ENCODE assay signal across 22 mouse cellular contexts in genomic region chr5:117089786-117090185, GRCm38 (mm10). TPM values are rescaled to one million over a fixed set of nuclear protein-coding genes. Genes with fewer than 3 reads are reported as not detected.
DNase-seq lines count a peak whose midpoint lies in the region; ATAC-seq and TF ChIP-seq lines count a peak whose summit lies in the region.
"Had no signal": no experiment of that assay in that cellular context is flagged by ENCODE, and none has a peak within 500 bp of the region (broad histone marks: within the 10 kb centered on the region; RNA-seq: fewer than 3 reads in every experiment).

No protein-coding gene starts in this region.

- H3K27ac ChIP-seq in kidney, postnatal 0 days, result no peak overlapping the region
- H3K27ac ChIP-seq in kidney, adult 2 months (ENCODE audit: insufficient read depth, low read depth, low read length), result no peak overlapping the region
- H3K27ac ChIP-seq: embryonic facial prominence, embryonic 12.5 days; forebrain, embryonic 10.5 days; heart, adult 2 months; hindbrain, embryonic 13.5 days; liver, embryonic 12.5 days; lung, embryonic 15.5 days; midbrain, embryonic 12.5 days had no signal

- peak; percentile 40 for DNase-seq in kidney, postnatal 0 days (ENCODE audit: low spot score)
- no peak for DNase-seq in kidney, adult 2 months
- peak; percentile 33 for DNase-seq in thymus, postnatal 0 days (ENCODE audit: low spot score)
- no peak for DNase-seq in thymus, postnatal 14 days
- DNase-seq in fibroblast of lung, adult 2 months (ENCODE audit: low read depth), result peak; percentile 23
- DNase-seq in gastrocnemius, postnatal 36 days, result no peak
- no peak for DNase-seq in urinary bladder, postnatal 14 days (ENCODE audit: low spot score)
- DNase-seq: adrenal gland, postnatal 10 days; cerebellum, adult 11-12 months; heart, adult 2 months; heart, postnatal 14 days; kidney, adult 18-20 months; kidney, postnatal 4 days; right cerebral cortex, postnatal 25 days; thymus, postnatal 4 days had no signal

- H3K9me3 ChIP-seq in kidney, postnatal 0 days (replicated peaks; ENCODE audit: low read length), result no peaks in the 10 kb centered on the region
- H3K9me3 ChIP-seq: embryonic facial prominence, embryonic 12.5 days; forebrain, embryonic 10.5 days; G1E; hindbrain, embryonic 13.5 days; liver, embryonic 12.5 days; lung, embryonic 15.5 days; midbrain, embryonic 12.5 days had no signal

- H3K27me3 ChIP-seq in kidney, postnatal 0 days (ENCODE audit: insufficient read depth, low read length), result no peaks in the 10 kb centered on the region
- H3K27me3 ChIP-seq in kidney, adult 2 months (replicated peaks; ENCODE audit: control insufficient read depth, insufficient read depth, low read length), result no peaks in the 10 kb centered on the region

- no peak overlapping the region for H3K4me2 ChIP-seq in kidney, postnatal 0 days (ENCODE audit: low read length)
- H3K4me2 ChIP-seq: embryonic facial prominence, embryonic 12.5 days; hindbrain, embryonic 13.5 days; liver, embryonic 12.5 days; lung, embryonic 15.5 days; midbrain, embryonic 12.5 days had no signal

- TF ChIP-seq POLR2A in kidney, adult 2 months (IDR thresholded peaks at IDR 0.05; ENCODE audit: low read depth, low read length), result no peak

- intact Hi-C loops in gastrocnemius, postnatal 36 days (cut with DNase I), result no loop called here

- ATAC-seq in kidney, postnatal 0 days (replicated peaks; ENCODE audit: low FRiP score, low read depth), result no peak
- ATAC-seq: liver, embryonic 12.5 days had no signal

- H3K36me3 ChIP-seq in kidney, postnatal 0 days (ENCODE audit: insufficient read depth, low read length), result peaks cover 25% of the 10 kb centered on the region
- H3K36me3 ChIP-seq in kidney, adult 2 months (ENCODE audit: control insufficient read depth, insufficient read depth, low read length), result peaks cover 2% of the 10 kb centered on the region

- WGBS in kidney, postnatal 0 days, result 29% methylated on average over 5 of the region's 6 CpGs
- 25% methylated on average over 6 of the region's 6 CpGs for WGBS in kidney, adult 2 months

- H3K4me3 ChIP-seq in kidney, postnatal 0 days (replicated peaks; ENCODE audit: low read depth, low read length), result no peak overlapping the region
- no peak overlapping the region for H3K4me3 ChIP-seq in kidney, adult 2 months (ENCODE audit: insufficient read depth, low read depth, low read length)
- H3K4me3 ChIP-seq: embryonic facial prominence, embryonic 12.5 days; forebrain, embryonic 10.5 days; heart, adult 2 months; hindbrain, embryonic 13.5 days; liver, embryonic 12.5 days; lung, embryonic 15.5 days; midbrain, embryonic 12.5 days had no signal

- H3K4me1 ChIP-seq in kidney, postnatal 0 days (replicated peaks; ENCODE audit: insufficient read depth, low read length), result peaks cover 8% of the 10 kb centered on the region; the same call in 1 of the 2 replicates
- H3K4me1 ChIP-seq in kidney, adult 2 months (ENCODE audit: control insufficient read depth, insufficient read depth, low read length), result no peaks in the 10 kb centered on the region

- no peak for TF ChIP-seq CTCF in kidney, postnatal 0 days (IDR thresholded peaks at IDR 0.05; ENCODE audit: low read depth)
- no peak for TF ChIP-seq CTCF in kidney, adult 2 months (conservative IDR thresholded peaks at IDR 0.05; ENCODE audit: insufficient read depth, insufficient read length, low read depth, low read length)

- H3K9ac ChIP-seq in kidney, postnatal 0 days (ENCODE audit: low read depth, low read length), result no peak overlapping the region
- H3K9ac ChIP-seq: embryonic facial prominence, embryonic 12.5 days; hindbrain, embryonic 13.5 days; liver, embryonic 12.5 days; lung, embryonic 15.5 days; midbrain, embryonic 12.5 days had no signal

RNA-seq across cellular contexts. Expression of gene Suds3, which starts 26.1 kb away (rescaled TPM):
- 69.3 and 69.5 TPM in 2 replicates for polyA plus RNA-seq in kidney, postnatal 0 days (2015; fragmentation: Nextera tagmentation; extraction: Ambion mirVana)
- 84.9 and 85.8 TPM in 2 replicates for polyA plus RNA-seq in kidney, adult 2 months (2012; rRNA removed)
- polyA plus RNA-seq in thymus, postnatal 0 days (2015; fragmentation: Nextera tagmentation; extraction: Ambion mirVana), result 66.0 and 69.1 TPM in 2 replicates
- total RNA-seq in gastrocnemius, postnatal 36 days (2021), result 10 to 100 TPM; 70.7 to 72.4 TPM

RNA-seq across cellular contexts. Expression of gene Taok3, which starts 30.1 kb away (rescaled TPM):
- polyA plus RNA-seq in kidney, postnatal 0 days (2015; fragmentation: Nextera tagmentation; extraction: Ambion mirVana), result 16.1 and 19.8 TPM in 2 replicates
- polyA plus RNA-seq in kidney, adult 2 months (2012; rRNA removed), result 11.1 and 11.3 TPM in 2 replicates
- 68.1 and 71.1 TPM in 2 replicates for polyA plus RNA-seq in thymus, postnatal 0 days (2015; fragmentation: Nextera tagmentation; extraction: Ambion mirVana)
- 1 to 10 TPM; 3.9 to 4.3 TPM for total RNA-seq in gastrocnemius, postnatal 36 days (2021)

Comparison
In these comparisons a context has a peak if more than half of its experiments do, and no peak if none do; other contexts are left out.
1. DNase-seq: peak in kidney, postnatal 0 days (single experiment), thymus, postnatal 0 days (single experiment) and fibroblast of lung, adult 2 months (single experiment); none in kidney, adult 2 months (single experiment), thymus, postnatal 14 days (single experiment), gastrocnemius, postnatal 36 days (0 of 2) and urinary bladder, postnatal 14 days (single experiment).